Mouse (Mus musculus) sigmoid colon, adult 10 weeks (tissue): ENCODE data around the gene Gm10392. TPM values are rescaled to one million over a fixed set of nuclear protein-coding genes. Genes with fewer than 3 reads are reported as not detected.

Experiments used
- polyA plus RNA-seq: library from polyadenylated mRNA; stranded (reverse); fragments of 350-450 nt; fragmentation: Illumina TruSeq; extraction: RNeasy Lipid Tissue Mini Kit (QIAGEN cat#74804); gene quantifications from one replicate; pipeline ENCODE4 v1.2.3, GENCODE M21; 2014; ENCODE audit warnings: low read depth, low replicate concordance

Gene Gm10392
- polyA plus RNA-seq, result not detected

GRCm38 (mm10) chr11:77519043-77519442 is at the start of gene Gm10392:
Gm10392 (minus strand) TSS chr11:77519198.

GRCm38 (mm10) chr11:77515637-77516552 is 3.1 kb downstream of the Gm10392 start, which contains the start of gene Trp53i13:
Trp53i13 (minus strand) TSS chr11:77515980.

GRCm38 (mm10) chr11:77514832-77515636 is 4.0 kb downstream of the Gm10392 start, which contains the start of gene Abhd15:
Abhd15 (plus strand) TSS chr11:77515121.

GRCm38 (mm10) chr11:77493512-77494343 is 25.3 kb downstream of the Gm10392 start, which contains the start of gene Git1:
Git1 (plus strand) TSS chr11:77493562.

GRCm38 (mm10) chr11:77489591-77490235 is 29.3 kb downstream of the Gm10392 start, which contains the start of gene Ankrd13b:
Ankrd13b (minus strand) TSS chr11:77489678.

Other genes starting within 250 kb of the Gm10392 start
- gene Coro6, start 56.8 kb downstream of the Gm10392 start, polyA plus RNA-seq, result 0.25 TPM
- gene Ankrd13b, start 29.5 kb downstream of the Gm10392 start, polyA plus RNA-seq, result 0.25 TPM
- 1.2 TPM for gene Git1, start 25.6 kb downstream of the Gm10392 start, polyA plus RNA-seq
- 0.35 TPM for gene Abhd15, start 4.1 kb downstream of the Gm10392 start, polyA plus RNA-seq
- not detected for gene Trp53i13, start 3.2 kb downstream of the Gm10392 start, polyA plus RNA-seq
- gene Taok1, start 88.6 kb upstream of the Gm10392 start, polyA plus RNA-seq, result 80.8 TPM
- gene Nufip2, start 167.0 kb upstream of the Gm10392 start, polyA plus RNA-seq, result 104 TPM
- gene Cryba1, start 206.1 kb upstream of the Gm10392 start, polyA plus RNA-seq, result not detected
- 85.4 TPM for gene Myo18a, start 244.0 kb upstream of the Gm10392 start, polyA plus RNA-seq